Mouse (Mus musculus): ENCODE measurements around the gene Nyx. TPM values are rescaled to one million over a fixed set of nuclear protein-coding genes. Genes with fewer than 3 reads are reported as not detected.
"Not testable (repeated sequence)": the region's sequence is repeated elsewhere in the genome, so short reads cannot be mapped to it uniquely, and the experiment has no call there.

Nyx gene
- polyA plus RNA-seq (2014; fragmentation: Nextera tagmentation; extraction: Ambion mirVana): 0.06 TPM in 1 of 2 replicates, not detected in the other

GRCm38 (mm10) chrX:13465810-13466209 lies at the start of gene Nyx:
Gene Nyx, plus strand, starts transcription at chrX:13466110.
- no peak within 1 kb of the TSS for H3K9ac ChIP-seq (ENCODE audit: low read depth, low read length)
- ATAC-seq (replicated peaks; ENCODE audit: insufficient number of reproducible peaks, low FRiP score, low TSS enrichment): no peak
- no peak within 1 kb of the TSS for H3K27ac ChIP-seq (ENCODE audit: low read depth, low read length)
- H3K36me3 ChIP-seq (ENCODE audit: control insufficient read depth, insufficient read depth, low read length): no peaks in the 10 kb centered on the region
- no peak within 1 kb of the TSS for H3K4me3 ChIP-seq (ENCODE audit: low read depth, low read length)
- H3K4me1 ChIP-seq (ENCODE audit: control insufficient read depth, insufficient read depth, low read length): no peaks in the 10 kb centered on the region
- H3K9me3 ChIP-seq (replicated peaks; ENCODE audit: control insufficient read depth, low read length): no peaks in the 10 kb centered on the region
- 75% methylated on average over 3 of the region's 3 CpGs for WGBS (ENCODE audit: insufficient replicate concordance)
- no peak within 1 kb of the TSS for H3K4me2 ChIP-seq
- H3K27me3 ChIP-seq (ENCODE audit: control insufficient read depth, insufficient read depth, low read length): no peaks in the 10 kb centered on the region

- Histone ChIP-seq H3K27ac (ENCODE audit: low read depth, low read length) (no peak overlapping the region), H3K9ac (ENCODE audit: low read depth, low read length) (no peak overlapping the region), H3K4me3 (ENCODE audit: low read depth, low read length) (no peak overlapping the region), H3K4me2 (no peak overlapping the region), H3K9me3 (replicated peaks; ENCODE audit: control insufficient read depth, low read length) (no peaks in the 10 kb centered on the region), H3K4me1 (ENCODE audit: control insufficient read depth, insufficient read depth, low read length) (no peaks in the 10 kb centered on the region), H3K36me3 (ENCODE audit: control insufficient read depth, insufficient read depth, low read length) (no peaks in the 10 kb centered on the region), H3K27me3 (ENCODE audit: control insufficient read depth, insufficient read depth, low read length) (no peaks in the 10 kb centered on the region)
- 65% methylated on average over 4 of the region's 4 CpGs for WGBS (ENCODE audit: insufficient replicate concordance)
- no peak for ATAC-seq (replicated peaks; ENCODE audit: insufficient number of reproducible peaks, low FRiP score, low TSS enrichment)
These were observed 43.9 kb upstream of the Nyx start for GRCm38 (mm10) chrX:13422047-13422446.

DNA sequence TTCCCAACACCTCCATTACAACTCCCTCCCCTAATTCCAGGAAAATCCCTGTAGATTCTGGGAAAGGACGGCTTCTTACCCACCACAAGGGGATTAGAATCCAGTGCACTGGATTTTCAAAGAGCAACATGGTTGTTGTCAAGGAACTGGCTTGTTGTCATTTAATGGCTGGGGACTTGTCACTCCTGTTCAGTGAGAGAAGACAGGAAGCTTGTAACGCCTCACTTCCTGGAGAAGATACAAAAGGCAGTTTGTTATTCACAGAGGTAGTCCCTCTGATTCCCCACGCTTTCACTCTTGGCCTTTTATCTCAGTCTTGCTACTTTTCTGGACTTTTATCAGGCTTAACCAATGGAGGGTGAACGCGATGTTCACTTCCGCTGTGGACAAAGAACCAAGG lies 34.5 kb upstream of the Nyx start:
- Histone ChIP-seq H3K27ac (ENCODE audit: low read depth, low read length) (no peak overlapping the region), H3K4me2 (no peak overlapping the region), H3K4me1 (ENCODE audit: control insufficient read depth, insufficient read depth, low read length) (no peaks in the 10 kb centered on the region), H3K27me3 (ENCODE audit: control insufficient read depth, insufficient read depth, low read length) (peaks cover 7% of the 10 kb centered on the region), H3K36me3 (ENCODE audit: control insufficient read depth, insufficient read depth, low read length) (no peaks in the 10 kb centered on the region), H3K9ac (ENCODE audit: low read depth, low read length) (no peak overlapping the region), H3K4me3 (ENCODE audit: low read depth, low read length) (no peak overlapping the region), H3K9me3 (replicated peaks; ENCODE audit: control insufficient read depth, low read length) (no peaks in the 10 kb centered on the region)
- 46% methylated on average over 6 of the region's 6 CpGs for WGBS (ENCODE audit: insufficient replicate concordance)
- no peak for ATAC-seq (replicated peaks; ENCODE audit: insufficient number of reproducible peaks, low FRiP score, low TSS enrichment)

DNA sequence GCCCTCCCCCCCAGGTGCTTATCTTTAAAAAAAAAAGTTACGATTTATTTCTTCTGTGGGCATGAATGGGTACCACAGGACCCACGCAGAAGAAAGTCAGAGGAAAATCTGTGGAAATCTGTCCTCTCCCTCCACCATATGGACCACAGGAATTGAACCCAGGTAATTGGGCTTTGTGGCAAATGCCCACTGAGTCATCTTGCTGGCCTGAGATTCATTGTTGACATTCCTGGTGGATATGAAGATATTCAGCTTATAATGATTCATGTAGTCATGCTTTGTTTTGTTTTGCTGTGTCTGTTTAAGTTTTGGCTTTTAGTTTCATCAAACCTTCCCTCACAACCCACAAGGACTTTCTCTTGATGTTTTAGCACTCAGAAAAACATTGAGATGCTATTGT lies 29.9 kb upstream of the Nyx start:
- not testable (repeated sequence) for H3K36me3 ChIP-seq (ENCODE audit: control insufficient read depth, insufficient read depth, low read length); H3K9ac ChIP-seq (ENCODE audit: low read depth, low read length); H3K27me3 ChIP-seq (ENCODE audit: control insufficient read depth, insufficient read depth, low read length); H3K9me3 ChIP-seq (replicated peaks; ENCODE audit: control insufficient read depth, low read length); H3K4me2 ChIP-seq; H3K4me1 ChIP-seq (ENCODE audit: control insufficient read depth, insufficient read depth, low read length); H3K4me3 ChIP-seq (ENCODE audit: low read depth, low read length); H3K27ac ChIP-seq (ENCODE audit: low read depth, low read length); ATAC-seq (replicated peaks; ENCODE audit: insufficient number of reproducible peaks, low FRiP score, low TSS enrichment)
- 84% methylated on average over 2 of the region's 2 CpGs for WGBS (ENCODE audit: insufficient replicate concordance)

DNA sequence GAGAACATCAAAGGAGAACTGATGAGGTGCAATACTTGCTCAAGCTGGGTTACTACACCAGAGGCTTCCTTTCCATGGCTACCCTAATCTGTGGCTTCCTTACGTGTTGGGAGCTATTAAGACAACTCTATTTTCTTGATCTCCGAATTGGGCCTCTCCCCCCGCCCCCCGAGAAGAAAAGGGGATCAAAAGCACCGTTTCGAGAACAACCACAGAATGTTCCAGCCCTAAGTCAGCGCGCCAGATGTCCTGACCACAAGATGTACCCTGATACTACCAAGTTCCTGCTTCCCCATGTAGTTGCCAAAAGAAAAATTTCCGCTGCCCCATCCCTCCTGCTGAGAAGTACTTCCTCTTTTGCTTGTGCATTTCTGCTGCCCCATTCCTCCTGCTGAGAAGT lies 9.4 kb upstream of the Nyx start:
- H3K4me3 ChIP-seq (ENCODE audit: low read depth, low read length); H3K27ac ChIP-seq (ENCODE audit: low read depth, low read length); ATAC-seq (replicated peaks; ENCODE audit: insufficient number of reproducible peaks, low FRiP score, low TSS enrichment); H3K4me1 ChIP-seq (ENCODE audit: control insufficient read depth, insufficient read depth, low read length); H3K27me3 ChIP-seq (ENCODE audit: control insufficient read depth, insufficient read depth, low read length); H3K36me3 ChIP-seq (ENCODE audit: control insufficient read depth, insufficient read depth, low read length); H3K4me2 ChIP-seq; H3K9me3 ChIP-seq (replicated peaks; ENCODE audit: control insufficient read depth, low read length); H3K9ac ChIP-seq (ENCODE audit: low read depth, low read length): not testable (repeated sequence)
- 80% methylated on average over 9 of the region's 9 CpGs for WGBS (ENCODE audit: insufficient replicate concordance)

GRCm38 (mm10) chrX:13458766-13459165 lies 7.1 kb upstream of the Nyx start:
- H3K9me3 ChIP-seq (replicated peaks; ENCODE audit: control insufficient read depth, low read length): no peaks in the 10 kb centered on the region
- no peak for ATAC-seq (replicated peaks; ENCODE audit: insufficient number of reproducible peaks, low FRiP score, low TSS enrichment)
- H3K4me1 ChIP-seq (ENCODE audit: control insufficient read depth, insufficient read depth, low read length): no peaks in the 10 kb centered on the region
- no peaks in the 10 kb centered on the region for H3K36me3 ChIP-seq (ENCODE audit: control insufficient read depth, insufficient read depth, low read length)
- H3K4me3 ChIP-seq (ENCODE audit: low read depth, low read length): no peak overlapping the region
- WGBS (ENCODE audit: insufficient replicate concordance): 84% methylated on average over 1 of the region's 1 CpGs
- no peak overlapping the region for H3K4me2 ChIP-seq
- no peak overlapping the region for H3K27ac ChIP-seq (ENCODE audit: low read depth, low read length)
- H3K27me3 ChIP-seq (ENCODE audit: control insufficient read depth, insufficient read depth, low read length): no peaks in the 10 kb centered on the region
- H3K9ac ChIP-seq (ENCODE audit: low read depth, low read length): no peak overlapping the region

GRCm38 (mm10) chrX:13461266-13462261 lies 4.3 kb upstream of the Nyx start:
- no peaks in the 10 kb centered on the region for H3K9me3 ChIP-seq (replicated peaks; ENCODE audit: control insufficient read depth, low read length)
- ATAC-seq (replicated peaks; ENCODE audit: insufficient number of reproducible peaks, low FRiP score, low TSS enrichment): peak; percentile 93
- WGBS (ENCODE audit: insufficient replicate concordance): 13% methylated on average over 46 of the region's 46 CpGs

GRCm38 (mm10) chrX:13462982-13463517 lies 2.9 kb upstream of the Nyx start:
- no peak for ATAC-seq (replicated peaks; ENCODE audit: insufficient number of reproducible peaks, low FRiP score, low TSS enrichment)
- Histone ChIP-seq H3K27ac (ENCODE audit: low read depth, low read length) (no peak overlapping the region), H3K36me3 (ENCODE audit: control insufficient read depth, insufficient read depth, low read length) (no peaks in the 10 kb centered on the region), H3K4me2 (no peak overlapping the region), H3K9ac (ENCODE audit: low read depth, low read length) (no peak overlapping the region), H3K9me3 (replicated peaks; ENCODE audit: control insufficient read depth, low read length) (no peaks in the 10 kb centered on the region), H3K27me3 (ENCODE audit: control insufficient read depth, insufficient read depth, low read length) (no peaks in the 10 kb centered on the region), H3K4me3 (ENCODE audit: low read depth, low read length) (no peak overlapping the region), H3K4me1 (ENCODE audit: control insufficient read depth, insufficient read depth, low read length) (no peaks in the 10 kb centered on the region)
- WGBS (ENCODE audit: insufficient replicate concordance): 71% methylated on average over 2 of the region's 2 CpGs

More at GRCm38 (mm10) chrX:13461266-13462261, 4.3 kb upstream of the Nyx start:
- peak overlapping the region; percentile 68 for H3K9ac ChIP-seq (ENCODE audit: low read depth, low read length)
- H3K27ac ChIP-seq (ENCODE audit: low read depth, low read length): peak overlapping the region; percentile 73
- H3K4me2 ChIP-seq: peak overlapping the region; percentile 58
- peak overlapping the region; percentile 30 for H3K4me3 ChIP-seq (ENCODE audit: low read depth, low read length)
- H3K4me1 ChIP-seq (ENCODE audit: control insufficient read depth, insufficient read depth, low read length): no peaks in the 10 kb centered on the region
- H3K36me3 ChIP-seq (ENCODE audit: control insufficient read depth, insufficient read depth, low read length): no peaks in the 10 kb centered on the region
- H3K27me3 ChIP-seq (ENCODE audit: control insufficient read depth, insufficient read depth, low read length): no peaks in the 10 kb centered on the region
